8 mouse cellular contexts compared by ENCODE assay signal in genomic region chr19:53762749-53763438, GRCm38 (mm10).
DNase-seq lines count a peak whose midpoint lies in the region; ATAC-seq lines count a peak whose summit lies in the region.

No protein-coding gene starts in this region.

- H3K4me1 ChIP-seq in embryonic facial prominence, embryonic 11.5 days (ENCODE audit: control insufficient read depth, insufficient read depth, low read length) = no peaks in the 10 kb centered on the region
- H3K4me1 ChIP-seq in embryonic facial prominence, embryonic 10.5 days = no peaks in the 10 kb centered on the region

- H3K4me2 ChIP-seq in embryonic facial prominence, embryonic 11.5 days (ENCODE audit: low read depth, low read length) = no peak overlapping the region

- H3K4me3 ChIP-seq in embryonic facial prominence, embryonic 11.5 days (ENCODE audit: low read depth, low read length) = no peak overlapping the region
- H3K4me3 ChIP-seq in embryonic facial prominence, embryonic 10.5 days = no peak overlapping the region

- WGBS in embryonic facial prominence, embryonic 11.5 days = 70% methylated on average over 8 of the region's 8 CpGs
- WGBS in embryonic facial prominence, embryonic 10.5 days = 75% methylated on average over 8 of the region's 8 CpGs

- H3K27ac ChIP-seq in embryonic facial prominence, embryonic 11.5 days (replicated peaks; ENCODE audit: low read depth, low read length) = no peak overlapping the region
- H3K27ac ChIP-seq in embryonic facial prominence, embryonic 10.5 days (replicated peaks) = no peak overlapping the region

- intact Hi-C loops in left cerebral cortex, postnatal 4 days (cut with DNase I) = loop anchor here (2.0 to 10.0 kb wide), 2 partner anchors 114 to 142 kb away; no protein-coding TSS in a partner anchor

- peak; percentile 48 for DNase-seq in embryonic facial prominence, embryonic 11.5 days (ENCODE audit: low spot score)
- DNase-seq in embryonic facial prominence, embryonic 10.5 days (ENCODE audit: low spot score) = no peak
- peak; percentile 23 for DNase-seq in left cerebral cortex, postnatal 4 days
- no peak for DNase-seq in left cerebral cortex, adult 11 months (ENCODE audit: low spot score)
- DNase-seq in ZHBTc4 (ENCODE audit: low read depth, low spot score) = peak; percentile 34
- DNase-seq in lung, postnatal 25 days (ENCODE audit: low spot score) = peak; percentile 38
- no peak for DNase-seq in gastrocnemius, postnatal 25 days
- no peak for DNase-seq in adrenal gland, postnatal 4 days (ENCODE audit: low spot score in 2 of 2)

- H3K9ac ChIP-seq in embryonic facial prominence, embryonic 11.5 days (replicated peaks; ENCODE audit: low read length) = no peak overlapping the region

- no peaks in the 10 kb centered on the region for H3K27me3 ChIP-seq in embryonic facial prominence, embryonic 11.5 days (ENCODE audit: control insufficient read depth, insufficient read depth, low read length)
- H3K27me3 ChIP-seq in embryonic facial prominence, embryonic 10.5 days (replicated peaks; ENCODE audit: low read depth, poor library complexity, severe bottlenecking) = no peaks in the 10 kb centered on the region

- H3K9me3 ChIP-seq in embryonic facial prominence, embryonic 11.5 days (replicated peaks; ENCODE audit: control insufficient read depth, low read length) = no peaks in the 10 kb centered on the region
- no peaks in the 10 kb centered on the region for H3K9me3 ChIP-seq in embryonic facial prominence, embryonic 10.5 days

- no peaks in the 10 kb centered on the region for H3K36me3 ChIP-seq in embryonic facial prominence, embryonic 11.5 days (replicated peaks; ENCODE audit: control insufficient read depth, insufficient read depth, low read depth, low read length)
- no peaks in the 10 kb centered on the region for H3K36me3 ChIP-seq in embryonic facial prominence, embryonic 10.5 days (replicated peaks)

- no peak for ATAC-seq in embryonic facial prominence, embryonic 11.5 days (replicated peaks; ENCODE audit: insufficient number of reproducible peaks, low FRiP score, low TSS enrichment, low read depth)

Comparison
In these comparisons a context has a peak if more than half of its experiments do, and no peak if none do; other contexts are left out.
1. DNase-seq: peak in embryonic facial prominence, embryonic 11.5 days (single experiment), left cerebral cortex, postnatal 4 days (single experiment), ZHBTc4 (single experiment) and lung, postnatal 25 days (single experiment); none in embryonic facial prominence, embryonic 10.5 days (single experiment), left cerebral cortex, adult 11 months (single experiment), gastrocnemius, postnatal 25 days (single experiment) and adrenal gland, postnatal 4 days (0 of 2).